Mouse (Mus musculus) midbrain, embryonic 14.5 days (tissue): ENCODE data around the gene Wdhd1. TPM values are rescaled to one million over a fixed set of nuclear protein-coding genes. Genes with fewer than 3 reads are reported as not detected.

Experiments used
- ATAC-seq: fragments of 200-750 bp; cut with Nextera tagmentation; 2 replicates; pipeline ENCODE4 v1.8.0; 2017; ENCODE audit warnings: moderate number of reproducible peaks, moderate library complexity; ENCODE audit not compliant: low FRiP score, low TSS enrichment
- DNase-seq: peaks from one replicate; pipeline ENCODE4 v3.0.0-alpha.2; 2015
- H3K27ac ChIP-seq: fragments of 300-500 bp; sonication (generic); replicated peaks from 2 replicates; pipeline ENCODE4 v1.5.1; 2014; ENCODE audit warnings: mild to moderate bottlenecking, low read depth, low read length, moderate library complexity
- H3K27me3 ChIP-seq: fragments of 300-500 bp; sonication (generic); 2 replicates; pipeline ENCODE4 v1.6.1; 2014; ENCODE audit warnings: low read length, control low read depth, mixed read lengths; ENCODE audit not compliant: control insufficient read depth, insufficient read depth
- H3K36me3 ChIP-seq: fragments of 300-500 bp; sonication (generic); 2 replicates; pipeline ENCODE4 v1.6.1; 2014; ENCODE audit warnings: low read length, control low read depth; ENCODE audit not compliant: control insufficient read depth, insufficient read depth
- H3K4me1 ChIP-seq: fragments of 300-500 bp; sonication (generic); 2 replicates; pipeline ENCODE4 v1.6.1; 2014; ENCODE audit warnings: mild to moderate bottlenecking, antibody characterized with exemption, low read length, control low read depth; ENCODE audit not compliant: control insufficient read depth, insufficient read depth
- H3K4me2 ChIP-seq: fragments of 300-500 bp; sonication (generic); 2 replicates; pipeline ENCODE4 v1.6.1; 2014; ENCODE audit warnings: mild to moderate bottlenecking, low read length, moderate library complexity
- H3K4me3 ChIP-seq: fragments of 300-500 bp; sonication (generic); replicated peaks from 2 replicates; pipeline ENCODE4 v1.5.1; 2014; ENCODE audit warnings: low read depth, low read length
- H3K9ac ChIP-seq: fragments of 300-500 bp; sonication (generic); replicated peaks from 2 replicates; pipeline ENCODE4 v1.6.1; 2014; ENCODE audit warnings: mild to moderate bottlenecking, low read length, moderate library complexity
- H3K9me3 ChIP-seq: fragments of 300-500 bp; sonication (generic); 2 replicates; pipeline ENCODE4 v1.6.1; 2016; ENCODE audit warnings: low read length, control low read depth, mixed read lengths; ENCODE audit not compliant: control insufficient read depth
- WGBS: fragments of 180-500 bp; shearing (Covaris S2); extraction: QIAGEN DNeasy Blood & Tissue Kit; methylation state at CpG from one replicate; pipeline ENCODE4 v1.1.7; 2014; 5-methylcytosine and 5-hydroxymethylcytosine counted together
- polyA plus RNA-seq: library from polyadenylated mRNA; unstranded; fragments of >200 nt; fragmentation: Nextera tagmentation; extraction: Ambion mirVana; gene quantifications from 2 replicates; pipeline ENCODE4 v1.2.1, GENCODE M21; 2014

Wdhd1 gene
- polyA plus RNA-seq, 1 experiment from 2014 or later: 21.1 TPM

DNA sequence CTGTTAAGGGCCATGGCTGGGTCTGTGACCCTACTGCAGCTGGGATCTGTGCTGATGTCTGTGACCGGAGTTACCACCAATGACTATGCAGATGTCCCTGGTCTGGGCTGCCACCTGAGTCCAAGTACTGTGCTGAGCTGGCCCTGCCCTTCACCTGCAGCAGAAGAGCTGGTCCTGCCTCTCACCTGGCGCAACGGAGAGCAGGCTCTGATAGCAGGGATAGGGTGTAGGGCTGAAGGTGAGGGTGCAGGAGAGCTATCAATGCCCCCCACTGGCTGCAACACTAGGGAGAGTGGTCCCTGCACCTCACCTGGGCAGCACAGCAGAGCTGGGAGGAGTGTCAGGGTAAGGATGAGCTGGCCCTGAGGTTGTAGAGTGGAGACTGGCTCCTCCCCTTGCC is 70.1 kb downstream of the Wdhd1 start:
- no peaks in the 10 kb centered on the region for H3K9me3 ChIP-seq
- H3K4me1 ChIP-seq: no peaks in the 10 kb centered on the region
- H3K36me3 ChIP-seq: no peaks in the 10 kb centered on the region
- 83% methylated on average over 3 of the region's 3 CpGs for WGBS
- no peak overlapping the region for H3K27ac ChIP-seq
- H3K4me2 ChIP-seq: no peak overlapping the region
- H3K4me3 ChIP-seq: no peak overlapping the region
- no peak for DNase-seq
- no peaks in the 10 kb centered on the region for H3K27me3 ChIP-seq
- H3K9ac ChIP-seq: no peak overlapping the region
- no peak for ATAC-seq

DNA sequence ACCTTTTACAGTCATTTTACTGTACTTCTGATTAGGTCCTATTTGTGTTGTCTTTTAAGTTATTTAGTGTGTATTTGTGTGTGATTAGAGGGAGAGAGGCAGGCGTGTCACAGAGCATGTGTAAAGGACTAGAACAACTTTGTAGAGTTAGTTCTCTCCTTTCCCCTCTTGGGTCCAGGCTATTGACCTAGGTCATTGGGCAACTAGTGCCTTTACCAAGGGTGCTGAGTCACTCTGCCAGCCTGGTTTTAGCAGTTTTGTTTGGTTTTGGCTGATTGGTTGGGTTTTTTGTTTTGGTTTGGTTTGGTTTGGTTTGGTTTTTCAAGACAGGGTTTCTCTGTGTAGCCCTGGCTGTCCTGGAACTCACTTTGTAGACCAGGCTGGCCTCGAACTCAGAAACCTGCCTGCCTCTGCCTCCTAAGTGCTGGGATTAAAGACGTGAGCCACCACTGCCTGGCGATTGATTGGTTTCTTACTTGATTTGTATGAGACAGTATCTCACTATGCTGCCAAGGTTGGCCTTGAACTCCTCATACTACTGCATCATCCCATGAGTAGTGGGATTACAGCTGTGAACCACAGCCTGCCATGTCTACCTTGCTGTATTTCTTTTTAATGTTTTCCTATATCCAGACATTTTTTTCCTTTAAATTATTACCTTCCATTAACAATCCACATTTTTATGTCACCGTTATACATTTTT is 71.2 kb downstream of the Wdhd1 start:
- ATAC-seq: no peak
- no peak overlapping the region for H3K4me3 ChIP-seq
- H3K4me2 ChIP-seq: no peak overlapping the region
- H3K9me3 ChIP-seq: no peaks in the 10 kb centered on the region
- no peaks in the 10 kb centered on the region for H3K27me3 ChIP-seq
- no peaks in the 10 kb centered on the region for H3K4me1 ChIP-seq
- no peak for DNase-seq
- 91% methylated on average over 5 of the region's 5 CpGs for WGBS
- no peak overlapping the region for H3K9ac ChIP-seq
- H3K36me3 ChIP-seq: no peaks in the 10 kb centered on the region
- no peak overlapping the region for H3K27ac ChIP-seq

GRCm38 (mm10) chr14:47197340-47197739 is 79.3 kb downstream of the Wdhd1 start:
- Histone ChIP-seq H3K36me3 (no peaks in the 10 kb centered on the region), H3K27me3 (no peaks in the 10 kb centered on the region), H3K9me3 (no peaks in the 10 kb centered on the region), H3K4me2 (no peak overlapping the region), H3K27ac (no peak overlapping the region), H3K4me1 (no peaks in the 10 kb centered on the region), H3K9ac (no peak overlapping the region), H3K4me3 (no peak overlapping the region)
- ATAC-seq: no peak
- 65% methylated on average over 3 of the region's 3 CpGs for WGBS
- no peak for DNase-seq

GRCm38 (mm10) chr14:47196711-47197110 is 79.9 kb downstream of the Wdhd1 start:
- no peak overlapping the region for H3K4me3 ChIP-seq
- no peak overlapping the region for H3K9ac ChIP-seq
- H3K27me3 ChIP-seq: no peaks in the 10 kb centered on the region
- no peak overlapping the region for H3K4me2 ChIP-seq
- 82% methylated on average over 8 of the region's 8 CpGs for WGBS
- no peak overlapping the region for H3K27ac ChIP-seq
- H3K9me3 ChIP-seq: no peaks in the 10 kb centered on the region
- no peaks in the 10 kb centered on the region for H3K36me3 ChIP-seq
- DNase-seq: no peak
- no peaks in the 10 kb centered on the region for H3K4me1 ChIP-seq
- ATAC-seq: no peak

DNA sequence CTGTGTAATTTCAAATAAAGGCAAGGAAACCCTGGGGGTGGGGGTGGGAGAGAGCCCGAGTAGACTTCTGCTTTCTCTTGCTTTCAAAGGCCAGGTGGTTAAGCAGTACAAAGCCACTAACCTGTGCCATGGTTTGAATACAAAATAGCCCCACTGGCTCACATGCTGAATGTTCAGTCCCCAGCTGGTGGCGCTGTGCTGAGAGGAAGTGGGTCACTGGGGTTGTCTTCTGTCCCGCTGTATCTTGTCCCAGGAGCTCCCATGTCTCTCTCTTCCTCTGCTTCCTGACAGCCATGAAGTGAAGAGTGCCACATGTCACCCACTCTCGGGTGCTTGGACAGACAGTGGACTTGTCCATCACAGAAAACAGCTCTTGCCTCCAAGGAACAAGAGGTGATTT is 82.6 kb downstream of the Wdhd1 start:
- WGBS: 33% methylated on average over 4 of the region's 4 CpGs
- ATAC-seq (no peak), DNase-seq (no peak)
- Histone ChIP-seq H3K27me3 (no peaks in the 10 kb centered on the region), H3K9me3 (no peaks in the 10 kb centered on the region), H3K4me1 (no peaks in the 10 kb centered on the region), H3K4me3 (no peak overlapping the region), H3K4me2 (no peak overlapping the region), H3K36me3 (no peaks in the 10 kb centered on the region), H3K27ac (no peak overlapping the region), H3K9ac (no peak overlapping the region)

- Histone ChIP-seq H3K9me3 (no peaks in the 10 kb centered on the region), H3K9ac (no peak overlapping the region), H3K4me2 (no peak overlapping the region), H3K36me3 (no peaks in the 10 kb centered on the region), H3K27ac (no peak overlapping the region), H3K4me1 (peaks cover 2% of the 10 kb centered on the region; the same call in 1 of the 2 replicates), H3K27me3 (peaks cover 4% of the 10 kb centered on the region; the same call in 1 of the 2 replicates), H3K4me3 (no peak overlapping the region)
- 70% methylated on average over 6 of the region's 6 CpGs for WGBS
- ATAC-seq: no peak
- no peak for DNase-seq
Observed at GRCm38 (mm10) chr14:47193506-47193905, 83.2 kb downstream of the Wdhd1 start.

GRCm38 (mm10) chr14:47191861-47192260 is 84.8 kb downstream of the Wdhd1 start:
- H3K4me1 ChIP-seq: peaks cover 4% of the 10 kb centered on the region; the same call in 1 of the 2 replicates
- no peak overlapping the region for H3K4me3 ChIP-seq
- DNase-seq (no peak), ATAC-seq (no peak)
- WGBS: 51% methylated on average over 5 of the region's 5 CpGs
- H3K36me3 ChIP-seq: no peaks in the 10 kb centered on the region
- H3K4me2 ChIP-seq: no peak overlapping the region
- H3K27ac ChIP-seq: no peak overlapping the region
- no peak overlapping the region for H3K9ac ChIP-seq
- peaks cover 17% of the 10 kb centered on the region for H3K27me3 ChIP-seq
- no peaks in the 10 kb centered on the region for H3K9me3 ChIP-seq

Other genes with a start within 250 kb of the Wdhd1 start
- gene Gch1, start 87.4 kb downstream of the Wdhd1 start, polyA plus RNA-seq: 6.2 and 6.8 TPM in 2 replicates
- gene Socs4, start 74 bp upstream of the Wdhd1 start, polyA plus RNA-seq: 4.8 and 5.7 TPM in 2 replicates
- gene Mapk1ip1l, start 21.4 kb upstream of the Wdhd1 start, polyA plus RNA-seq: 45.6 and 61.4 TPM in 2 replicates
- gene Lgals3, start 90.9 kb upstream of the Wdhd1 start, polyA plus RNA-seq: 3.3 and 8.4 TPM in 2 replicates
- 5.2 and 12.6 TPM in 2 replicates for gene Dlgap5, start 141.6 kb upstream of the Wdhd1 start, polyA plus RNA-seq
- 28.5 and 33.2 TPM in 2 replicates for gene Fbxo34, start 173.6 kb upstream of the Wdhd1 start, polyA plus RNA-seq